Mouse (Mus musculus): ENCODE data around the gene Pde10a.

GRCm38 (mm10) chr17:8815376-8815775 lies 290.2 kb downstream of the Pde10a start:
- TF ChIP-seq E2F4 (IDR thresholded peaks at IDR 0.05; ENCODE audit: insufficient read depth) (no peak), MYOD1 (IDR thresholded peaks at IDR 0.05; ENCODE audit: control insufficient read depth in 1 of 3, insufficient read length in 2 of 3, low read depth in 2 of 3) (no peak), REST (IDR thresholded peaks at IDR 0.05; ENCODE audit: insufficient read depth, insufficient read length) (no peak), USF1 (IDR thresholded peaks at IDR 0.05; ENCODE audit: low read depth) (no peak), TCF12 (IDR thresholded peaks at IDR 0.05; ENCODE audit: insufficient read depth, poor library complexity, severe bottlenecking) (no peak), POLR2AphosphoS2 (IDR thresholded peaks at IDR 0.05; ENCODE audit: insufficient read length, low read depth) (no peak)

All from myocyte (in vitro differentiated cells).